Mouse (Mus musculus): ENCODE measurements around the gene Gm128. TPM values are rescaled to one million over a fixed set of nuclear protein-coding genes. Genes with fewer than 3 reads are reported as not detected.

The Gm128 gene
- polyA plus RNA-seq (2015; fragmentation: Nextera tagmentation; extraction: Ambion mirVana), result 0.24 and 0.37 TPM in 2 replicates

GRCm38 (mm10) chr3:95241498-95241897 lies at the start of gene Gm128:
Gene Gm128 (minus strand): TSS chr3:95241598.
- Histone ChIP-seq H3K27ac (replicated peaks) (no peak within 1 kb of the TSS), H3K4me1 (peaks cover 22% of the 10 kb centered on the region), H3K36me3 (peaks cover 31% of the 10 kb centered on the region), H3K4me3 (peak within 1 kb of the TSS; percentile 21; the same call in 1 of the 2 replicates), H3K4me2 (peak within 1 kb of the TSS; percentile 52), H3K27me3 (replicated peaks) (no peaks in the 10 kb centered on the region), H3K9me3 (no peaks in the 10 kb centered on the region), H3K9ac (peak within 1 kb of the TSS; percentile 69)
- ATAC-seq (ENCODE audit: extremely low read depth, insufficient number of reproducible peaks, low FRiP score, low TSS enrichment), result no peak
- WGBS, result 76% methylated on average over 7 of the region's 7 CpGs

- H3K27ac ChIP-seq (replicated peaks), result no peak overlapping the region
- H3K4me1 ChIP-seq, result peaks cover 6% of the 10 kb centered on the region
- H3K27me3 ChIP-seq (replicated peaks), result no peaks in the 10 kb centered on the region
- no peaks in the 10 kb centered on the region for H3K9me3 ChIP-seq
- H3K4me2 ChIP-seq, result no peak overlapping the region
- H3K36me3 ChIP-seq, result peaks cover 82% of the 10 kb centered on the region
- ATAC-seq (ENCODE audit: extremely low read depth, insufficient number of reproducible peaks, low FRiP score, low TSS enrichment), result no peak
- no peak overlapping the region for H3K9ac ChIP-seq
- 77% methylated on average over 4 of the region's 4 CpGs for WGBS
- no peak overlapping the region for H3K4me3 ChIP-seq
These were observed 49.6 kb upstream of the Gm128 start for GRCm38 (mm10) chr3:95291041-95291440.

GRCm38 (mm10) chr3:95290156-95290555 lies 48.8 kb upstream of the Gm128 start:
- Histone ChIP-seq H3K4me1 (peaks cover 3% of the 10 kb centered on the region; the same call in 1 of the 2 replicates), H3K36me3 (peaks cover 76% of the 10 kb centered on the region), H3K27me3 (replicated peaks) (no peaks in the 10 kb centered on the region), H3K9ac (no peak overlapping the region), H3K4me2 (no peak overlapping the region), H3K4me3 (no peak overlapping the region), H3K9me3 (no peaks in the 10 kb centered on the region), H3K27ac (replicated peaks) (no peak overlapping the region)
- no peak for ATAC-seq (ENCODE audit: extremely low read depth, insufficient number of reproducible peaks, low FRiP score, low TSS enrichment)
- 72% methylated on average over 6 of the region's 6 CpGs for WGBS

GRCm38 (mm10) chr3:95289419-95289818 lies 48.0 kb upstream of the Gm128 start:
- Histone ChIP-seq H3K4me1 (peaks cover 9% of the 10 kb centered on the region), H3K4me2 (no peak overlapping the region), H3K27ac (replicated peaks) (no peak overlapping the region), H3K4me3 (no peak overlapping the region), H3K27me3 (replicated peaks) (no peaks in the 10 kb centered on the region), H3K36me3 (peaks cover 68% of the 10 kb centered on the region), H3K9me3 (no peaks in the 10 kb centered on the region), H3K9ac (no peak overlapping the region)
- 85% methylated on average over 4 of the region's 4 CpGs for WGBS
- 0 out of 2 replicates have a peak, but pooled peaks have one; percentile 12 for ATAC-seq (ENCODE audit: extremely low read depth, insufficient number of reproducible peaks, low FRiP score, low TSS enrichment)

- H3K4me1 ChIP-seq, result peaks cover 18% of the 10 kb centered on the region
- ATAC-seq (ENCODE audit: extremely low read depth, insufficient number of reproducible peaks, low FRiP score, low TSS enrichment), result no peak
- H3K4me2 ChIP-seq, result no peak overlapping the region
- H3K9ac ChIP-seq, result no peak overlapping the region
- 81% methylated on average over 3 of the region's 3 CpGs for WGBS
- no peak overlapping the region for H3K4me3 ChIP-seq
- no peak overlapping the region for H3K27ac ChIP-seq (replicated peaks)
- H3K9me3 ChIP-seq, result no peaks in the 10 kb centered on the region
- H3K27me3 ChIP-seq (replicated peaks), result no peaks in the 10 kb centered on the region
- H3K36me3 ChIP-seq, result peaks cover 49% of the 10 kb centered on the region
These were observed 46.1 kb upstream of the Gm128 start for GRCm38 (mm10) chr3:95287541-95287940.

GRCm38 (mm10) chr3:95286510-95286909 lies 45.1 kb upstream of the Gm128 start:
- no peak overlapping the region for H3K27ac ChIP-seq (replicated peaks)
- H3K27me3 ChIP-seq (replicated peaks), result no peaks in the 10 kb centered on the region

GRCm38 (mm10) chr3:95286011-95286410 lies 44.6 kb upstream of the Gm128 start:
- WGBS, result 65% methylated on average over 5 of the region's 5 CpGs
- H3K9ac ChIP-seq, result no peak overlapping the region
- ATAC-seq (ENCODE audit: extremely low read depth, insufficient number of reproducible peaks, low FRiP score, low TSS enrichment), result no peak
- no peaks in the 10 kb centered on the region for H3K27me3 ChIP-seq (replicated peaks)
- H3K27ac ChIP-seq (replicated peaks), result no peak overlapping the region
- H3K4me1 ChIP-seq, result peaks cover 22% of the 10 kb centered on the region
- peaks cover 35% of the 10 kb centered on the region for H3K36me3 ChIP-seq
- H3K9me3 ChIP-seq, result no peaks in the 10 kb centered on the region
- H3K4me3 ChIP-seq, result no peak overlapping the region
- no peak overlapping the region for H3K4me2 ChIP-seq

More at GRCm38 (mm10) chr3:95286510-95286909, 45.1 kb upstream of the Gm128 start:
- Histone ChIP-seq H3K36me3 (peaks cover 40% of the 10 kb centered on the region), H3K9ac (no peak overlapping the region), H3K4me1 (peaks cover 22% of the 10 kb centered on the region), H3K4me3 (no peak overlapping the region), H3K9me3 (no peaks in the 10 kb centered on the region), H3K4me2 (no peak overlapping the region)
- ATAC-seq (ENCODE audit: extremely low read depth, insufficient number of reproducible peaks, low FRiP score, low TSS enrichment), result no peak
- WGBS, result 70% methylated on average over 7 of the region's 7 CpGs

GRCm38 (mm10) chr3:95285390-95285789 lies 44.0 kb upstream of the Gm128 start:
- ATAC-seq (ENCODE audit: extremely low read depth, insufficient number of reproducible peaks, low FRiP score, low TSS enrichment), result no peak
- H3K36me3 ChIP-seq, result peaks cover 29% of the 10 kb centered on the region
- no peaks in the 10 kb centered on the region for H3K27me3 ChIP-seq (replicated peaks)
- H3K4me2 ChIP-seq, result no peak overlapping the region
- no peak overlapping the region for H3K9ac ChIP-seq
- peaks cover 27% of the 10 kb centered on the region for H3K4me1 ChIP-seq
- no peaks in the 10 kb centered on the region for H3K9me3 ChIP-seq
- WGBS, result 88% methylated on average over 5 of the region's 5 CpGs
- no peak overlapping the region for H3K4me3 ChIP-seq
- no peak overlapping the region for H3K27ac ChIP-seq (replicated peaks)

DNA sequence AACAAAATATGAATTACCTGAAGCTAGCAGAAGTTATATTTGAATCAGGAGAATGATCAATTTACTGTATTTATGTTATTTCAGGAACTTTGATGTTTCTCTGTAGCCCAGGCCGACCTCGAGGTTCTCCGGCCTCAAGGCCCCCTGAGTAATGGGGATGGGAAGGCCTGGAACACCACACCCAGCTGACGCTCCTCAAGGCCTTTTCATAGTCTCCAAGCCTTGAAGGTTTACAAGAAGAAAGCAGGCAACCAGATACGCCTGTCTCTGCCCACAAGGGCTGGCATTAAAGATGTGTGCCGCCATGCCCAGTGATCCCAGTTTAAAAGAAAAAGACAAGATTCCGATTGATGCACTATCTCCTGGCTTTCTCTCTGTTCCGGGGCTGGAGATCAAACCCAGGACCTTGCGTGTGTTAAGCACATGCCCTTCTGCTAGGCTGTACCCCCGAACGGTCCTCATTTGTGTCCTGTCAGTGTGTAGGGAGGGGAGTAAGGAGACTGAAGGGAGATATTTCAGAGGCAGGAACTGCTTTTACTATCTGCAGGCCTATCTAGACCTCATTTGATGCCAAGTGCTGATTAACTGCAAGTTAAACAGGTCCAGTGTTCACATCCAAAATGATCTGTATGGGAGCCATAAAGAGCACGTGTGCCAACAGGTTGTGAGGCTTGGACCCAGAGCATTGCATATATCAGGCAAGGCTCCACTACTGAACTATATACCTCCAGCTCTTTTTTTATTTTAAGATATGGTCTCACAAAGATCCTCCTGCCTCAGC lies 43.3 kb upstream of the Gm128 start:
- H3K4me3 ChIP-seq, result peak overlapping the region; percentile 86
- peak overlapping the region; percentile 96 for H3K9ac ChIP-seq

DNA sequence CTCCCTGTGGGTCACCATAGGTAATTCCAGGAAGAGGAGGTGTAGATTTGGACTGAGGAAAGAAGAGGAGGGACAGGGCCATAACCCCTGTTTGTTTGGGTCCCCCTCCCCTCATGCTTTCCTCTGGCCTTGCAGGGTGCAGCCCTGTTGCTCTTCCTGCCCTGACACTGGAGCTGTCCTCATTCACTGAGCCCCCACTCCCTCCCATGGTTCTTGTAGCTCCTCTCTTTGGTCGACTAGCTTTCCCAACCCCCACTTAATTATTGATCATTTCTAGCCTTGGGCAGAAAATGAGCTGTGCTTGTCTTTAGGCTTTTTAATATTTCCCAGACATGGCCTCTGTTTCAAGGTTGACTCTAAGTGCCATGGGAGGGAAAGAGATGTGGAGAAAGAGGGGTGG lies 42.7 kb upstream of the Gm128 start:
- Histone ChIP-seq H3K27me3 (replicated peaks) (no peaks in the 10 kb centered on the region), H3K4me1 (peaks cover 28% of the 10 kb centered on the region), H3K27ac (replicated peaks) (peak overlapping the region; percentile 99), H3K36me3 (peaks cover 17% of the 10 kb centered on the region), H3K4me2 (peak overlapping the region; percentile 92), H3K9ac (peak overlapping the region; percentile 96), H3K4me3 (peak overlapping the region; percentile 86), H3K9me3 (no peaks in the 10 kb centered on the region)
- no peak for ATAC-seq (ENCODE audit: extremely low read depth, insufficient number of reproducible peaks, low FRiP score, low TSS enrichment)
- 19% methylated on average over 1 of the region's 1 CpGs for WGBS

More for the DNA sequence above, 43.3 kb upstream of the Gm128 start:
- WGBS, result 87% methylated on average over 12 of the region's 12 CpGs
- Histone ChIP-seq H3K36me3 (peaks cover 22% of the 10 kb centered on the region), H3K4me1 (peaks cover 28% of the 10 kb centered on the region), H3K4me2 (peak overlapping the region; percentile 92), H3K27ac (replicated peaks) (no peak overlapping the region), H3K9me3 (no peaks in the 10 kb centered on the region), H3K27me3 (replicated peaks) (no peaks in the 10 kb centered on the region)
- ATAC-seq (ENCODE audit: extremely low read depth, insufficient number of reproducible peaks, low FRiP score, low TSS enrichment), result no peak

GRCm38 (mm10) chr3:95283589-95283941 lies 42.2 kb upstream of the Gm128 start:
- ATAC-seq (ENCODE audit: extremely low read depth, insufficient number of reproducible peaks, low FRiP score, low TSS enrichment), result no peak
- WGBS, result 3% methylated on average over 7 of the region's 7 CpGs
- H3K4me2 ChIP-seq, result peak overlapping the region; percentile 92
- no peaks in the 10 kb centered on the region for H3K27me3 ChIP-seq (replicated peaks)
- no peaks in the 10 kb centered on the region for H3K9me3 ChIP-seq
- H3K4me1 ChIP-seq, result peaks cover 28% of the 10 kb centered on the region
- peaks cover 12% of the 10 kb centered on the region for H3K36me3 ChIP-seq
- H3K9ac ChIP-seq, result peak overlapping the region; percentile 96
- peak overlapping the region; percentile 86 for H3K4me3 ChIP-seq
- H3K27ac ChIP-seq (replicated peaks), result peak overlapping the region; percentile 99

Measured in heart, embryonic 13.5 days (tissue).